Mouse (Mus musculus): Measurements from ENCODE around the gene Frmd5. TPM values are rescaled to one million over a fixed set of nuclear protein-coding genes. Genes with fewer than 3 reads are reported as not detected.

Frmd5 gene
- polyA plus RNA-seq, 1 experiment from 2014 or later = 3.8 TPM

- H3K9ac ChIP-seq = no peak overlapping the region
- no peak overlapping the region for H3K4me3 ChIP-seq
- ATAC-seq (ENCODE audit: insufficient number of reproducible peaks, insufficient read depth, low FRiP score, low TSS enrichment) = no peak
- H3K27ac ChIP-seq = no peak overlapping the region
- WGBS = 81% methylated on average over 5 of the region's 5 CpGs
- no peak overlapping the region for H3K4me2 ChIP-seq (replicated peaks)
- H3K36me3 ChIP-seq = no peaks in the 10 kb centered on the region
- no peaks in the 10 kb centered on the region for H3K9me3 ChIP-seq
- no peaks in the 10 kb centered on the region; the same call in 1 of the 2 replicates for H3K4me1 ChIP-seq
- H3K27me3 ChIP-seq = no peaks in the 10 kb centered on the region
These were observed 148.6 kb downstream of the Frmd5 start for GRCm38 (mm10) chr2:121658123-121658767.

- H3K27ac ChIP-seq = no peak overlapping the region
- H3K4me1 ChIP-seq = no peaks in the 10 kb centered on the region
- H3K9ac ChIP-seq = no peak overlapping the region
- no peaks in the 10 kb centered on the region for H3K36me3 ChIP-seq
- no peaks in the 10 kb centered on the region for H3K27me3 ChIP-seq
- H3K9me3 ChIP-seq = no peaks in the 10 kb centered on the region
- 89% methylated on average over 6 of the region's 6 CpGs for WGBS
- no peak overlapping the region for H3K4me3 ChIP-seq
- no peak for ATAC-seq (ENCODE audit: insufficient number of reproducible peaks, insufficient read depth, low FRiP score, low TSS enrichment)
- H3K4me2 ChIP-seq (replicated peaks) = no peak overlapping the region
These were observed 150.9 kb downstream of the Frmd5 start for GRCm38 (mm10) chr2:121655966-121656365.

GRCm38 (mm10) chr2:121655106-121655505 is 151.8 kb downstream of the Frmd5 start:
- H3K27me3 ChIP-seq = no peaks in the 10 kb centered on the region

GRCm38 (mm10) chr2:121646528-121646927 is 160.4 kb downstream of the Frmd5 start:
- Histone ChIP-seq H3K9ac (no peak overlapping the region), H3K4me2 (replicated peaks) (no peak overlapping the region), H3K4me3 (no peak overlapping the region), H3K27ac (no peak overlapping the region), H3K9me3 (no peaks in the 10 kb centered on the region), H3K36me3 (no peaks in the 10 kb centered on the region), H3K4me1 (no peaks in the 10 kb centered on the region), H3K27me3 (no peaks in the 10 kb centered on the region)
- 55% methylated on average over 4 of the region's 4 CpGs for WGBS
- no peak for ATAC-seq (ENCODE audit: insufficient number of reproducible peaks, insufficient read depth, low FRiP score, low TSS enrichment)

More at GRCm38 (mm10) chr2:121655106-121655505, 151.8 kb downstream of the Frmd5 start:
- H3K4me1 ChIP-seq = no peaks in the 10 kb centered on the region
- no peak overlapping the region for H3K4me2 ChIP-seq (replicated peaks)
- no peak overlapping the region for H3K9ac ChIP-seq
- no peaks in the 10 kb centered on the region for H3K36me3 ChIP-seq
- no peak overlapping the region for H3K4me3 ChIP-seq
- no peak overlapping the region for H3K27ac ChIP-seq
- 65% methylated on average over 8 of the region's 8 CpGs for whole genome bisulfite sequencing
- no peaks in the 10 kb centered on the region for H3K9me3 ChIP-seq
- ATAC-seq (ENCODE audit: insufficient number of reproducible peaks, insufficient read depth, low FRiP score, low TSS enrichment) = no peak

- Histone ChIP-seq H3K27me3 (no peaks in the 10 kb centered on the region), H3K4me2 (replicated peaks) (no peak overlapping the region), H3K4me3 (no peak overlapping the region), H3K36me3 (no peaks in the 10 kb centered on the region), H3K4me1 (no peaks in the 10 kb centered on the region), H3K9me3 (no peaks in the 10 kb centered on the region), H3K27ac (no peak overlapping the region), H3K9ac (no peak overlapping the region)
- WGBS = 37% methylated on average over 6 of the region's 6 CpGs
- ATAC-seq (ENCODE audit: insufficient number of reproducible peaks, insufficient read depth, low FRiP score, low TSS enrichment) = no peak
These were observed 164.0 kb downstream of the Frmd5 start for GRCm38 (mm10) chr2:121642934-121643333.

GRCm38 (mm10) chr2:121632091-121632490 is 174.8 kb downstream of the Frmd5 start:
- no peak overlapping the region for H3K9ac ChIP-seq
- peaks cover 20% of the 10 kb centered on the region for H3K4me1 ChIP-seq
- H3K27ac ChIP-seq = no peak overlapping the region
- no peak for ATAC-seq (ENCODE audit: insufficient number of reproducible peaks, insufficient read depth, low FRiP score, low TSS enrichment)
- H3K27me3 ChIP-seq = no peaks in the 10 kb centered on the region
- 60% methylated on average over 4 of the region's 4 CpGs for WGBS
- H3K4me3 ChIP-seq = no peak overlapping the region
- H3K36me3 ChIP-seq = no peaks in the 10 kb centered on the region
- no peaks in the 10 kb centered on the region for H3K9me3 ChIP-seq
- H3K4me2 ChIP-seq (replicated peaks) = no peak overlapping the region

GRCm38 (mm10) chr2:121630286-121630685 is 176.6 kb downstream of the Frmd5 start:
- Histone ChIP-seq H3K27me3 (no peaks in the 10 kb centered on the region), H3K36me3 (no peaks in the 10 kb centered on the region), H3K27ac (no peak overlapping the region), H3K4me1 (peaks cover 20% of the 10 kb centered on the region), H3K9ac (no peak overlapping the region), H3K4me2 (replicated peaks) (no peak overlapping the region), H3K9me3 (no peaks in the 10 kb centered on the region), H3K4me3 (no peak overlapping the region)
- no peak for ATAC-seq (ENCODE audit: insufficient number of reproducible peaks, insufficient read depth, low FRiP score, low TSS enrichment)
- WGBS = 66% methylated on average over 5 of the region's 5 CpGs

- H3K27me3 ChIP-seq = no peaks in the 10 kb centered on the region
- no peak overlapping the region for H3K27ac ChIP-seq
- no peaks in the 10 kb centered on the region for H3K36me3 ChIP-seq
- H3K9me3 ChIP-seq = no peaks in the 10 kb centered on the region
- H3K4me1 ChIP-seq = peaks cover 9% of the 10 kb centered on the region
- H3K4me3 ChIP-seq = no peak overlapping the region
- 65% methylated on average over 10 of the region's 10 CpGs for WGBS
- no peak overlapping the region for H3K4me2 ChIP-seq (replicated peaks)
- no peak for ATAC-seq (ENCODE audit: insufficient number of reproducible peaks, insufficient read depth, low FRiP score, low TSS enrichment)
- no peak overlapping the region for H3K9ac ChIP-seq
These were observed 178.6 kb downstream of the Frmd5 start for GRCm38 (mm10) chr2:121628290-121628689.

- Histone ChIP-seq H3K9me3 (no peaks in the 10 kb centered on the region), H3K4me3 (no peak overlapping the region), H3K4me2 (replicated peaks) (no peak overlapping the region), H3K9ac (no peak overlapping the region), H3K27me3 (no peaks in the 10 kb centered on the region), H3K4me1 (0 out of 2 replicates have a peak, but pooled peaks cover 3% of the 10 kb centered on the region), H3K36me3 (no peaks in the 10 kb centered on the region), H3K27ac (no peak overlapping the region)
- ATAC-seq (ENCODE audit: insufficient number of reproducible peaks, insufficient read depth, low FRiP score, low TSS enrichment) = no peak
- 87% methylated on average over 3 of the region's 3 CpGs for WGBS
These were observed 181.0 kb downstream of the Frmd5 start for GRCm38 (mm10) chr2:121625901-121626300.

- Histone ChIP-seq H3K4me2 (replicated peaks) (no peak overlapping the region), H3K9me3 (no peaks in the 10 kb centered on the region), H3K9ac (no peak overlapping the region), H3K27ac (no peak overlapping the region), H3K36me3 (no peaks in the 10 kb centered on the region), H3K27me3 (no peaks in the 10 kb centered on the region), H3K4me3 (no peak overlapping the region), H3K4me1 (0 out of 2 replicates have a peak, but pooled peaks cover 4% of the 10 kb centered on the region)
- peak; percentile 78 for ATAC-seq (ENCODE audit: insufficient number of reproducible peaks, insufficient read depth, low FRiP score, low TSS enrichment)
- 53% methylated on average over 13 of the region's 13 CpGs for WGBS
These were observed 185.4 kb downstream of the Frmd5 start for GRCm38 (mm10) chr2:121621262-121622163.

- no peak for ATAC-seq (ENCODE audit: insufficient number of reproducible peaks, insufficient read depth, low FRiP score, low TSS enrichment)
- no peak overlapping the region for H3K27ac ChIP-seq
- H3K4me2 ChIP-seq (replicated peaks) = no peak overlapping the region
- H3K9me3 ChIP-seq = no peaks in the 10 kb centered on the region
- H3K4me3 ChIP-seq = no peak overlapping the region
- H3K36me3 ChIP-seq = no peaks in the 10 kb centered on the region
- H3K27me3 ChIP-seq = no peaks in the 10 kb centered on the region
- H3K4me1 ChIP-seq = 0 out of 2 replicates have a peak, but pooled peaks cover 4% of the 10 kb centered on the region
- no peak overlapping the region for H3K9ac ChIP-seq
- WGBS = 85% methylated on average over 7 of the region's 7 CpGs
These were observed 186.2 kb downstream of the Frmd5 start for GRCm38 (mm10) chr2:121620582-121621261.

Data from embryonic facial prominence, embryonic 12.5 days (tissue).